Mouse (Mus musculus): ENCODE results near the gene Ddx19b. TPM values are rescaled to one million over a fixed set of nuclear protein-coding genes. Genes with fewer than 3 reads are reported as not detected.
"Not testable (repeated sequence)": the region's sequence is repeated elsewhere in the genome, so short reads cannot be mapped to it uniquely, and the experiment has no call there.

The Ddx19b gene
- polyA plus RNA-seq, 1 experiment from 2014 or later, result 8.3 TPM

GRCm38 (mm10) chr8:110959906-110960305 is 71.6 kb downstream of the Ddx19b start:
- Histone ChIP-seq H3K27ac (ENCODE audit: low read depth, low read length) (no peak overlapping the region), H3K9ac (ENCODE audit: low read length) (no peak overlapping the region), H3K9me3 (ENCODE audit: control insufficient read depth, low read length) (no peaks in the 10 kb centered on the region), H3K4me1 (ENCODE audit: control insufficient read depth, insufficient read depth, low read length) (no peaks in the 10 kb centered on the region), H3K36me3 (ENCODE audit: control insufficient read depth, insufficient read depth, low read length) (peaks cover 5% of the 10 kb centered on the region; the same call in 1 of the 2 replicates), H3K27me3 (ENCODE audit: control insufficient read depth, insufficient read depth, low read length) (no peaks in the 10 kb centered on the region), H3K4me2 (no peak overlapping the region), H3K4me3 (ENCODE audit: low read depth, low read length) (no peak overlapping the region)
- DNase-seq (ENCODE audit: low spot score, missing footprints), result no peak
- WGBS, result 89% methylated on average over 6 of the region's 6 CpGs
- ATAC-seq (ENCODE audit: low FRiP score), result no peak

GRCm38 (mm10) chr8:110959071-110959780 is 72.3 kb downstream of the Ddx19b start:
- ATAC-seq (ENCODE audit: low FRiP score), result no peak
- Histone ChIP-seq H3K27ac (ENCODE audit: low read depth, low read length) (no peak overlapping the region), H3K9ac (ENCODE audit: low read length) (no peak overlapping the region), H3K4me3 (ENCODE audit: low read depth, low read length) (no peak overlapping the region), H3K27me3 (ENCODE audit: control insufficient read depth, insufficient read depth, low read length) (no peaks in the 10 kb centered on the region), H3K4me2 (no peak overlapping the region), H3K9me3 (ENCODE audit: control insufficient read depth, low read length) (no peaks in the 10 kb centered on the region), H3K36me3 (ENCODE audit: control insufficient read depth, insufficient read depth, low read length) (peaks cover 5% of the 10 kb centered on the region; the same call in 1 of the 2 replicates), H3K4me1 (ENCODE audit: control insufficient read depth, insufficient read depth, low read length) (no peaks in the 10 kb centered on the region)
- no peak for DNase-seq (ENCODE audit: low spot score, missing footprints)
- 94% methylated on average over 12 of the region's 12 CpGs for WGBS

DNA sequence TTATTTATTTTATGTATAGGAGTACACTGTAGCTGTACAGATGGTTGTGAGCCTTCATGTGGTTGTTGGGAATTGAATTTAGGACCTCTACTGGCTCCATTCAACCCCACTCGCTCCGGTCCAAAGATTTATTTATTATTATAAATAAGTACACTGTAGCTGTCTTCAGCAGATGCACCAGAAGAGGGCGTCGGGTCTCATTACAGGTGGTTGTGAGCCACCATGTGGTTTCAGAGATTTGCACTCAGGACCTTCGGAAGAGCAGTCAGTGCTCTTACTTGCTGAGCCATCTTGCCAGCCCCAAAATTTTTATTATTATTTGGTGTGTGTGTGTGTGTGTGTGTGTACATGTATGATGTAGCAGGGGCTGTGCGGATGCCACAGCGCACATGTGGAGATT is 73.0 kb downstream of the Ddx19b start:
- not testable (repeated sequence) for H3K27me3 ChIP-seq (ENCODE audit: control insufficient read depth, insufficient read depth, low read length); H3K4me3 ChIP-seq (ENCODE audit: low read depth, low read length); H3K9ac ChIP-seq (ENCODE audit: low read length); H3K36me3 ChIP-seq (ENCODE audit: control insufficient read depth, insufficient read depth, low read length); DNase-seq (ENCODE audit: low spot score, missing footprints); H3K9me3 ChIP-seq (ENCODE audit: control insufficient read depth, low read length); H3K27ac ChIP-seq (ENCODE audit: low read depth, low read length); H3K4me1 ChIP-seq (ENCODE audit: control insufficient read depth, insufficient read depth, low read length); H3K4me2 ChIP-seq; ATAC-seq (ENCODE audit: low FRiP score)
- 91% methylated on average over 7 of the region's 7 CpGs for WGBS

DNA sequence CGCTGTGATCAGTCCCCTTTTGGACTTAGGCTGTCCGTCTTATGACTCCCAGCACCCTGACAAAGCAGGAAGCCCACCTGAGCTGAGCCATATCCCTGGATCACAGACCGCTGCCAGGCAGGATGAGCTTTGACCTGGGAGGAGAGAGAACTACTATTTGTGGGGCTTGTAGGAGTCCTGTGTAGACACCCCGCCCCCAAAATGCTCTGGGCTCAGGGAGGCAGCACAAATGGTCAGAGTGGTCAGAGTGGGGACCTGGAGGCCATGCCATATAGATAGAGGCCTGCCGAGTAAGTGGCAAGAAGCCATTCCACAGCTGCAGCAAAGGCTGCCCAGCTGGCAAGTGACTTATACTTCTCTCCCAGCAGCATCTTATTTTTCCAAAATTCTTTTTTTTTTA is 73.4 kb downstream of the Ddx19b start:
- H3K36me3 ChIP-seq (ENCODE audit: control insufficient read depth, insufficient read depth, low read length), result peaks cover 5% of the 10 kb centered on the region; the same call in 1 of the 2 replicates

GRCm38 (mm10) chr8:110957471-110957870 is 74.1 kb downstream of the Ddx19b start:
- H3K27me3 ChIP-seq (ENCODE audit: control insufficient read depth, insufficient read depth, low read length), result no peaks in the 10 kb centered on the region
- H3K36me3 ChIP-seq (ENCODE audit: control insufficient read depth, insufficient read depth, low read length), result peaks cover 5% of the 10 kb centered on the region; the same call in 1 of the 2 replicates
- 93% methylated on average over 19 of the region's 19 CpGs for WGBS
- H3K27ac ChIP-seq (ENCODE audit: low read depth, low read length), result no peak overlapping the region
- no peaks in the 10 kb centered on the region for H3K4me1 ChIP-seq (ENCODE audit: control insufficient read depth, insufficient read depth, low read length)
- H3K9me3 ChIP-seq (ENCODE audit: control insufficient read depth, low read length), result no peaks in the 10 kb centered on the region
- DNase-seq (ENCODE audit: low spot score, missing footprints), result no peak
- H3K4me3 ChIP-seq (ENCODE audit: low read depth, low read length), result no peak overlapping the region
- ATAC-seq (ENCODE audit: low FRiP score), result no peak
- no peak overlapping the region for H3K4me2 ChIP-seq
- no peak overlapping the region for H3K9ac ChIP-seq (ENCODE audit: low read length)

More for the DNA sequence above, 73.4 kb downstream of the Ddx19b start:
- H3K4me2 ChIP-seq, result no peak overlapping the region
- ATAC-seq (ENCODE audit: low FRiP score) (no peak), DNase-seq (ENCODE audit: low spot score, missing footprints) (no peak)
- no peak overlapping the region for H3K9ac ChIP-seq (ENCODE audit: low read length)
- no peak overlapping the region for H3K27ac ChIP-seq (ENCODE audit: low read depth, low read length)
- H3K27me3 ChIP-seq (ENCODE audit: control insufficient read depth, insufficient read depth, low read length), result no peaks in the 10 kb centered on the region
- WGBS, result 93% methylated on average over 5 of the region's 5 CpGs
- no peaks in the 10 kb centered on the region for H3K4me1 ChIP-seq (ENCODE audit: control insufficient read depth, insufficient read depth, low read length)
- H3K4me3 ChIP-seq (ENCODE audit: low read depth, low read length), result no peak overlapping the region
- no peaks in the 10 kb centered on the region for H3K9me3 ChIP-seq (ENCODE audit: control insufficient read depth, low read length)

DNA sequence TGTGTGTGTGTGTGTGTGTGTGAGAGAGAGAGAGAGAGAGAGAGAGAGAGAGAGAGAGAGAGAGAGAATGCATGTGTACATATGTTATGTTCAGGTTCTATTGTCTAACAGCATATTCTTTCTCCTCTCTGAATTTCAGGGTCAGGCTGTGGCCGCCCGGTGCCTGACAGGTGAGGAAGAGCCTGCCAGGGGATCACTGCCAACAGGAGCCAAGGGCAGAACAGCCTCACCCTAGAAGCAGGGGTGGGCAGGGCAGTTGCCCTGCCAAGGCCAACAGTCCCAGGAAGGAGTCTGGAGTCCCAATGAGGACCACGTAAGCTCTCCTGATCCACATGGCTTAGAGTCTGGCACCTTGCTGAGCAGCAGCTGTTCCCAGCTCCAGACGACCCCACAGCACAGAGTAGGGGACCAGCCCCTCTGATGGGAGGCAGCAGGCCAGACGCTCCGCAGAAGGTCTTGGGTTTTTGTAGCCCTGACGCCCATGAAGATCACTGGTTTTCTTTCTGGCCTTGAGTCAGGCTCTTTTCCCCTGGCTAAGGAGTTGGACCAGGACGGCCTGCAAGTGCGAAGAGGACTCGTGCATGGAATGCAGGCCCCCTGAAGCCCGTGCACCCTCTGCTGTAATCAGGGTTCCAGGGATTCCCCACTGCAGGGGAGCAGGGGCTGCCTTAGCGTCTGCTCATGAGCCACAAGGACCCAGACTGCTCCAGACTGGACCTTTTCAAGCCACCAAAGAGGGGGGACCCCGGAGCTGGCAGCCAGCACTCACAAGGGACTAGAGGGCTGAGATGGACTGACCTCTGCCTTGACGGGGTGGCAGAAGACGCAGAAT is 74.7 kb downstream of the Ddx19b start:
- H3K27me3 ChIP-seq (ENCODE audit: control insufficient read depth, insufficient read depth, low read length), result no peaks in the 10 kb centered on the region

DNA sequence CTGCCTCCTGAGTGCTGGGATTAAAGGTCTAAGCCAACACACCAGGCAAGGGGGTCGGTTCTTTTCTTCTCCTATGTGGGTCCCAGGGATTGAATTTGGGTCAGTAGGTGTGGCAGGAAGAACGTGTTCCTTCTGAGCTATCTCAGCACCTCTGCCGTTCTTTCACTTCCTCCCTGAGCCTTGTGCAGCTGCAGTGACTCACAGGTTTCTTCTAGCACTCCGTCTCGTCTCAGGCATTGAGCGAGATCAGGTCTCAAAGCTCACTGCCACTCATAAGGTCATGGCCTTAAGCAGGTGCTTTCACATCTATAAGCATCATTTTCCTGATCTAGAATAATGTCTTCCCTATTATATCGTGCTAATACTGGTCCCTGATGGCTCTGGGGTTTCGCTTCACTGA is 76.8 kb downstream of the Ddx19b start:
- no peak for ATAC-seq (ENCODE audit: low FRiP score)
- peaks cover 5% of the 10 kb centered on the region; the same call in 1 of the 2 replicates for H3K36me3 ChIP-seq (ENCODE audit: control insufficient read depth, insufficient read depth, low read length)

More for the DNA sequence above, 74.7 kb downstream of the Ddx19b start:
- Histone ChIP-seq H3K4me1 (ENCODE audit: control insufficient read depth, insufficient read depth, low read length) (no peaks in the 10 kb centered on the region), H3K9me3 (ENCODE audit: control insufficient read depth, low read length) (no peaks in the 10 kb centered on the region), H3K27ac (ENCODE audit: low read depth, low read length) (no peak overlapping the region), H3K4me3 (ENCODE audit: low read depth, low read length) (no peak overlapping the region), H3K36me3 (ENCODE audit: control insufficient read depth, insufficient read depth, low read length) (peaks cover 5% of the 10 kb centered on the region; the same call in 1 of the 2 replicates), H3K9ac (ENCODE audit: low read length) (no peak overlapping the region), H3K4me2 (no peak overlapping the region)
- ATAC-seq (ENCODE audit: low FRiP score) (no peak), DNase-seq (ENCODE audit: low spot score, missing footprints) (no peak)
- whole genome bisulfite sequencing, result 88% methylated on average over 15 of the region's 15 CpGs

More for the DNA sequence above, 76.8 kb downstream of the Ddx19b start:
- H3K27ac ChIP-seq (ENCODE audit: low read depth, low read length), result no peak overlapping the region
- 84% methylated on average over 8 of the region's 8 CpGs for WGBS
- no peaks in the 10 kb centered on the region for H3K9me3 ChIP-seq (ENCODE audit: control insufficient read depth, low read length)
- H3K4me3 ChIP-seq (ENCODE audit: low read depth, low read length), result no peak overlapping the region
- no peaks in the 10 kb centered on the region for H3K4me1 ChIP-seq (ENCODE audit: control insufficient read depth, insufficient read depth, low read length)
- DNase-seq (ENCODE audit: low spot score, missing footprints), result no peak
- no peak overlapping the region for H3K9ac ChIP-seq (ENCODE audit: low read length)
- H3K27me3 ChIP-seq (ENCODE audit: control insufficient read depth, insufficient read depth, low read length), result no peaks in the 10 kb centered on the region
- no peak overlapping the region for H3K4me2 ChIP-seq

Measured in midbrain, embryonic 11.5 days (tissue).